Mouse (Mus musculus) CH12.LX (cell line): Measurements from ENCODE around the gene Hdac4. TPM values are rescaled to one million over a fixed set of nuclear protein-coding genes. Genes with fewer than 3 reads are reported as not detected.

Experiments
- DNase-seq: peaks from one replicate; pipeline ENCODE4 v3.0.0-alpha.2; 2013; ENCODE audit errors: extremely low read depth
- H3K27ac ChIP-seq: 2 replicates; pipeline ENCODE4 v1.5.1; 2012; ENCODE audit warnings: low read depth, mild to moderate bottlenecking, control low read depth, moderate library complexity; ENCODE audit not compliant: insufficient read depth
- H3K27me3 ChIP-seq: replicated peaks from 2 replicates; pipeline ENCODE3; 2012; ENCODE audit warnings: inconsistent platforms
- H3K36me3 ChIP-seq, 2 experiments: replicated peaks in 1 of 2; 2 replicates each; pipeline versions ENCODE3 to v1.6.1; 2012; ENCODE audit warnings: inconsistent platforms in 1 of 2, low read length in 1 of 2, mild to moderate bottlenecking in 1 of 2, mixed read lengths in 1 of 2, moderate library complexity in 1 of 2; ENCODE audit not compliant: control insufficient read depth in 1 of 2, insufficient read depth in 1 of 2
- H3K4me1 ChIP-seq, 2 experiments: 2 replicates each; pipeline ENCODE4 v1.6.1; 2012; ENCODE audit warnings: inconsistent platforms in 1 of 2, moderate library complexity in 1 of 2; ENCODE audit not compliant: insufficient read depth in 2 of 2, control insufficient read depth in 1 of 2
- H3K4me2 ChIP-seq: 2 replicates; pipeline ENCODE4 v1.6.1; 2012; ENCODE audit warnings: low read depth, mild to moderate bottlenecking, control low read depth; ENCODE audit not compliant: poor library complexity, insufficient read depth, severe bottlenecking
- H3K4me3 ChIP-seq, 3 experiments: fragments of 150-350 bp in 1 of 3; sonication (generic) in 1 of 3; replicated peaks in 1 of 3; 2 replicates each; pipeline versions ENCODE3 to v1.5.1; 2011 to 2012; ENCODE audit warnings: low read depth in 2 of 3, low read length in 2 of 3, mild to moderate bottlenecking in 2 of 3, moderate library complexity in 2 of 3, control low read depth in 1 of 3, improper control_type of control experiment in 1 of 3, inconsistent platforms in 1 of 3, mixed read lengths in 1 of 3; ENCODE audit not compliant: poor library complexity in 1 of 3
- H3K79me2 ChIP-seq: replicated peaks from 2 replicates; pipeline ENCODE4 v1.6.1; 2012; ENCODE audit warnings: mild to moderate bottlenecking, moderate library complexity; ENCODE audit not compliant: control insufficient read depth, poor library complexity, insufficient read depth, severe bottlenecking; ENCODE audit errors: extremely low read depth
- H3K9ac ChIP-seq: 2 replicates; pipeline ENCODE4 v1.6.1; 2012; ENCODE audit warnings: low read depth, mild to moderate bottlenecking, control low read depth, moderate library complexity; ENCODE audit not compliant: insufficient read depth
- H3K9me3 ChIP-seq: replicated peaks from 2 replicates; pipeline ENCODE3; 2012; ENCODE audit warnings: low read length, inconsistent platforms, mixed read lengths
- CHD1 ChIP-seq: IDR thresholded peaks from 2 replicates; pipeline ENCODE4 v1.6.1; 2012; ENCODE audit warnings: low read depth, low read length, improper control_type of control experiment, inconsistent platforms
- CHD2 ChIP-seq: IDR thresholded peaks from 2 replicates; pipeline ENCODE4 v1.6.1; 2011; ENCODE audit warnings: low read length, improper control_type of control experiment
- CTCF ChIP-seq, 2 experiments: IDR thresholded peaks in 1 of 2; conservative IDR thresholded peaks in 1 of 2; 2 replicates each; pipeline ENCODE4 v1.5.1; 2011 to 2012; ENCODE audit warnings: low read depth in 2 of 2, low read length in 2 of 2, improper control_type of control experiment in 1 of 2, inconsistent platforms in 1 of 2, mild to moderate bottlenecking in 1 of 2, moderate library complexity in 1 of 2
- ELF1 ChIP-seq: IDR thresholded peaks from 2 replicates; pipeline ENCODE4 v1.6.1; 2014; ENCODE audit warnings: low read depth, mild to moderate bottlenecking, inconsistent platforms, low read length, improper control_type of control experiment
- ETS1 ChIP-seq: conservative IDR thresholded peaks from 2 replicates; pipeline ENCODE4 v1.6.1; 2012; ENCODE audit warnings: low read depth, mild to moderate bottlenecking, inconsistent platforms, low read length, improper control_type of control experiment, moderate library complexity
- GABPA ChIP-seq: IDR thresholded peaks from 2 replicates; pipeline ENCODE4 v1.6.1; 2012; ENCODE audit warnings: low read depth, low read length, improper control_type of control experiment, inconsistent platforms; ENCODE audit not compliant: insufficient replicate concordance
- JUND ChIP-seq: conservative IDR thresholded peaks from 2 replicates; pipeline ENCODE4 v1.6.1; 2011; ENCODE audit warnings: low read depth, low read length, improper control_type of control experiment
- KAT2A ChIP-seq: IDR thresholded peaks from 2 replicates; pipeline ENCODE4 v1.6.1; 2012; ENCODE audit warnings: low read length, improper control_type of control experiment, inconsistent platforms; ENCODE audit not compliant: insufficient replicate concordance
- MAFK ChIP-seq: IDR thresholded peaks from 2 replicates; pipeline ENCODE4 v1.6.1; 2011; ENCODE audit warnings: low read length, improper control_type of control experiment; ENCODE audit not compliant: insufficient replicate concordance
- MAX ChIP-seq: IDR thresholded peaks from 2 replicates; pipeline ENCODE4 v1.6.1; 2011; ENCODE audit warnings: low read length, improper control_type of control experiment
- MAZ ChIP-seq: IDR thresholded peaks from 2 replicates; pipeline ENCODE4 v1.6.1; 2012; ENCODE audit warnings: low read depth, mild to moderate bottlenecking, inconsistent platforms, low read length, improper control_type of control experiment, moderate library complexity
- MEF2A ChIP-seq: IDR thresholded peaks from 2 replicates; pipeline ENCODE4 v1.6.1; 2014; ENCODE audit warnings: low read depth, mild to moderate bottlenecking, inconsistent platforms, low read length, improper control_type of control experiment, borderline replicate concordance
- MYC ChIP-seq: IDR thresholded peaks from 2 replicates; pipeline ENCODE4 v1.6.1; 2011; ENCODE audit warnings: low read depth, mild to moderate bottlenecking, improper control_type of control experiment, low read length
- PAX5 ChIP-seq: IDR thresholded peaks from 2 replicates; pipeline ENCODE4 v1.6.1; 2012; ENCODE audit warnings: low read length, inconsistent platforms, mixed read lengths
- POLR2A ChIP-seq: IDR thresholded peaks from 2 replicates; pipeline ENCODE4 v1.6.1; 2011; ENCODE audit warnings: low read depth, mild to moderate bottlenecking, improper control_type of control experiment, low read length
- POLR2AphosphoS2 ChIP-seq: IDR thresholded peaks from 2 replicates; pipeline ENCODE4 v1.6.1; 2011; ENCODE audit warnings: low read depth, low read length, improper control_type of control experiment
- RAD21 ChIP-seq: IDR thresholded peaks from 2 replicates; pipeline ENCODE4 v1.6.1; 2011; ENCODE audit warnings: low read depth, mild to moderate bottlenecking, low read length, improper control_type of control experiment, moderate library complexity
- SIN3A ChIP-seq: IDR thresholded peaks from 2 replicates; pipeline ENCODE4 v1.6.1; 2012; ENCODE audit warnings: low read length, improper control_type of control experiment, inconsistent platforms
- SMC3 ChIP-seq: IDR thresholded peaks from 2 replicates; pipeline ENCODE4 v1.6.1; 2011; ENCODE audit warnings: low read depth, low read length, improper control_type of control experiment
- TBP ChIP-seq: conservative IDR thresholded peaks from 2 replicates; pipeline ENCODE4 v1.6.1; 2011; ENCODE audit warnings: low read depth, low read length, improper control_type of control experiment
- USF1 ChIP-seq: IDR thresholded peaks from 2 replicates; pipeline ENCODE4 v1.6.1; 2014; ENCODE audit warnings: low read depth, mild to moderate bottlenecking, inconsistent platforms, low read length, improper control_type of control experiment
- USF2 ChIP-seq: conservative IDR thresholded peaks from 2 replicates; pipeline ENCODE4 v1.6.1; 2011; ENCODE audit warnings: low read depth, low read length, improper control_type of control experiment
- ZC3H11A ChIP-seq: IDR thresholded peaks from 2 replicates; pipeline ENCODE4 v1.6.1; 2012; ENCODE audit warnings: low read depth, mild to moderate bottlenecking, inconsistent platforms, low read length, improper control_type of control experiment
- ZKSCAN1 ChIP-seq: IDR thresholded peaks from 2 replicates; pipeline ENCODE4 v1.6.1; 2012; ENCODE audit warnings: low read depth, inconsistent platforms, low read length, improper control_type of control experiment, borderline replicate concordance
- dilution Hi-C: fragments of 300-500 bp; cut with MboI; formaldehyde crosslinking; loops from 2 replicates; pipeline ENCODE4 v1.14.3; 2020; ENCODE audit warnings: low sequenced_read_pairs; ENCODE audit not compliant: extremely low pct_unique_long_range_greater_than_20kb, extremely low pct_ligation_motif_present
- in situ Hi-C: fragments of 300-500 bp; cut with MboI; formaldehyde crosslinking; loops from 3 replicates; pipeline ENCODE4 v1.14.3; 2019; ENCODE audit warnings: low sequenced_read_pairs, low pct_ligation_motif_present, low pct_unique_long_range_greater_than_20kb, mixed read lengths
- polyA plus RNA-seq: library from polyadenylated mRNA; unstranded; fragments of >175 nt; gene quantifications from 2 replicates; pipeline ENCODE4 v1.2.1, GENCODE M21; 2012; ENCODE audit warnings: low read depth; ENCODE audit not compliant: insufficient read length
- total RNA-seq, 2 experiments: library from RNA; depleted of rRNA; stranded (reverse); fragments of 300-350 nt in 1 of 2; fragments of >200 nt in 1 of 2; gene quantifications; 2 replicates each; pipeline ENCODE4 v1.2.3; 2012 to 2014

The Hdac4 gene
- total and polyA plus RNA-seq, 3 experiments: 2.4 to 6.3 (median 4.3) TPM

- H3K9ac ChIP-seq: no peak overlapping the region
- in situ Hi-C loops (loop anchor here (10.0 kb wide), 1 partner anchor 690 kb away; the partner anchor contains the start of gene Olfr1410), dilution Hi-C loops (no loop called here)
- peaks cover 0 to 1% of the 10 kb centered on the region in 2 experiments; a peak in 1 of 4 replicates for H3K4me1 ChIP-seq
- no peak for DNase-seq
- no peak overlapping the region for H3K27ac ChIP-seq
- peaks cover 18% of the 10 kb centered on the region for H3K27me3 ChIP-seq
- no peak overlapping the region for H3K4me2 ChIP-seq
- H3K9me3 ChIP-seq: no peaks in the 10 kb centered on the region
- no peaks in the 10 kb centered on the region for H3K36me3 ChIP-seq
- H3K4me3 ChIP-seq: no peak overlapping the region
- no peak for TF ChIP-seq CHD1
- no peak for TF ChIP-seq POLR2A
- TF ChIP-seq MAX: no peak
- TF ChIP-seq SMC3: no peak
- TF ChIP-seq USF1: no peak
- TF ChIP-seq MAFK: no peak
- no peak for TF ChIP-seq GABPA
- TF ChIP-seq SIN3A: no peak
- TF ChIP-seq PAX5: no peak
- H3K79me2 ChIP-seq: no peaks in the 10 kb centered on the region
Measured at GRCm38 (mm10) chr1:91914648-91915047, 280.9 kb downstream of the Hdac4 start.

- H3K79me2 ChIP-seq: no peaks in the 10 kb centered on the region
- dilution Hi-C loops: no loop called here
- TF ChIP-seq CHD1 (no peak), ELF1 (no peak), SMC3 (peak; percentile 69), CTCF (conservative IDR thresholded peaks at IDR 0.05 in 1 of 2, IDR thresholded peaks at IDR 0.05 in 1 of 2; ENCODE audit: low read depth in 2 of 2, low read length in 2 of 2) (peak; percentile 41 to 76), RAD21 (peak; percentile 60)
- no peak overlapping the region for H3K4me3 ChIP-seq
- H3K27ac ChIP-seq: no peak overlapping the region
- in situ Hi-C loops: loop anchor here (10.0 kb wide), 1 partner anchor 691 kb away; the partner anchor contains the start of gene Olfr1410
- H3K4me2 ChIP-seq: no peak overlapping the region
- H3K27me3 ChIP-seq: peaks cover 18% of the 10 kb centered on the region
- H3K9me3 ChIP-seq: no peaks in the 10 kb centered on the region
- no peaks in the 10 kb centered on the region for H3K36me3 ChIP-seq
- peak; percentile 48 for DNase-seq
- peaks cover 0 to 2% of the 10 kb centered on the region in 2 experiments; a peak in 1 of 4 replicates for H3K4me1 ChIP-seq
- no peak overlapping the region for H3K9ac ChIP-seq
Measured at GRCm38 (mm10) chr1:91913850-91914249, 281.6 kb downstream of the Hdac4 start.

GRCm38 (mm10) chr1:91912227-91913119 is 283.0 kb downstream of the Hdac4 start:
- dilution Hi-C loops: no loop called here
- in situ Hi-C loops: loop anchor here (10.0 kb wide), 1 partner anchor 692 kb away; the partner anchor contains the start of gene Olfr1410
- peaks cover 0 to 2% of the 10 kb centered on the region in 2 experiments; a peak in 1 of 4 replicates for H3K4me1 ChIP-seq
- no peaks in the 10 kb centered on the region for H3K79me2 ChIP-seq
- no peak overlapping the region for H3K9ac ChIP-seq
- no peak overlapping the region for H3K4me2 ChIP-seq
- no peak overlapping the region for H3K4me3 ChIP-seq
- no peak for DNase-seq
- H3K9me3 ChIP-seq: no peaks in the 10 kb centered on the region
- peaks cover 19% of the 10 kb centered on the region for H3K27me3 ChIP-seq
- H3K36me3 ChIP-seq: no peaks in the 10 kb centered on the region
- no peak overlapping the region for H3K27ac ChIP-seq
- TF ChIP-seq KAT2A (no peak), USF2 (no peak), ETS1 (no peak), CTCF (conservative IDR thresholded peaks at IDR 0.05 in 1 of 2, IDR thresholded peaks at IDR 0.05 in 1 of 2; ENCODE audit: low read depth in 2 of 2, low read length in 2 of 2) (no peak), SIN3A (no peak), GABPA (no peak), MEF2A (no peak), TBP (no peak), ZC3H11A (no peak), POLR2AphosphoS2 (no peak), CHD2 (no peak), MYC (no peak), ZKSCAN1 (no peak), JUND (no peak), RAD21 (no peak), MAZ (no peak)
